Mouse (Mus musculus): ENCODE measurements around the gene Slc1a1.

Slc1a1 gene

GRCm38 (mm10) chr19:28854831-28855230, 20.0 kb downstream of the Slc1a1 start:
- no peak for DNase-seq

GRCm38 (mm10) chr19:28860246-28860645, 25.4 kb downstream of the Slc1a1 start:
- DNase-seq = no peak

- no peak for DNase-seq
These were observed 28.8 kb downstream of the Slc1a1 start for GRCm38 (mm10) chr19:28863626-28864025.

GRCm38 (mm10) chr19:28864981-28865380, 30.1 kb downstream of the Slc1a1 start:
- DNase-seq = no peak

GRCm38 (mm10) chr19:28865501-28865900, 30.7 kb downstream of the Slc1a1 start:
- DNase-seq = no peak

- no peak for DNase-seq
These were observed 34.5 kb downstream of the Slc1a1 start for GRCm38 (mm10) chr19:28869251-28869855.

- no peak for DNase-seq
These were observed 35.5 kb downstream of the Slc1a1 start for GRCm38 (mm10) chr19:28870351-28870750.

- no peak for DNase-seq
These were observed 44.6 kb downstream of the Slc1a1 start for GRCm38 (mm10) chr19:28879476-28879875.

GRCm38 (mm10) chr19:28883126-28883525, 48.3 kb downstream of the Slc1a1 start:
- DNase-seq = peak; percentile 44

- no peak for DNase-seq
These were observed 53.6 kb downstream of the Slc1a1 start for GRCm38 (mm10) chr19:28888496-28888895.

GRCm38 (mm10) chr19:28889251-28889650, 54.4 kb downstream of the Slc1a1 start:
- DNase-seq = no peak

- no peak for DNase-seq
These were observed 56.4 kb downstream of the Slc1a1 start for GRCm38 (mm10) chr19:28891238-28891637.

- DNase-seq = no peak
These were observed 57.0 kb downstream of the Slc1a1 start for GRCm38 (mm10) chr19:28891864-28892263.

- no peak for DNase-seq
These were observed 61.8 kb downstream of the Slc1a1 start for GRCm38 (mm10) chr19:28896639-28897038.

- no peak for DNase-seq
These were observed 62.6 kb downstream of the Slc1a1 start for GRCm38 (mm10) chr19:28897497-28897896.

- DNase-seq = no peak
These were observed 65.9 kb downstream of the Slc1a1 start for GRCm38 (mm10) chr19:28900771-28901170.

- DNase-seq = no peak
These were observed 67.3 kb downstream of the Slc1a1 start for GRCm38 (mm10) chr19:28902111-28902510.

- DNase-seq = no peak
These were observed 68.0 kb downstream of the Slc1a1 start for GRCm38 (mm10) chr19:28902806-28903205.

GRCm38 (mm10) chr19:28903536-28904119, 68.8 kb downstream of the Slc1a1 start:
- DNase-seq = no peak

- no peak for DNase-seq
These were observed 73.3 kb downstream of the Slc1a1 start for GRCm38 (mm10) chr19:28908186-28908585.

GRCm38 (mm10) chr19:28908693-28909092, 73.8 kb downstream of the Slc1a1 start:
- DNase-seq = no peak

- DNase-seq = no peak
These were observed 79.7 kb downstream of the Slc1a1 start for GRCm38 (mm10) chr19:28914598-28914997.

GRCm38 (mm10) chr19:28915602-28916250, 80.9 kb downstream of the Slc1a1 start:
- DNase-seq = no peak

GRCm38 (mm10) chr19:28916492-28916891, 81.6 kb downstream of the Slc1a1 start:
- no peak for DNase-seq
